Mouse (Mus musculus): ENCODE measurements at regions not wholly inside any gene's neighbourhood (a gene's known extent, or its start where the extent isn't known, plus 50 kb on each side); places are given as distances from the start of the nearest gene placed in this dataset.

- no peak overlapping the region for H3K27ac ChIP-seq (ENCODE audit: insufficient read depth, low read length)
- no peaks in the 10 kb centered on the region for H3K9me3 ChIP-seq (replicated peaks; ENCODE audit: control insufficient read depth, insufficient read depth, low read length, poor library complexity, severe bottlenecking)
- H3K36me3 ChIP-seq (ENCODE audit: control insufficient read depth, insufficient read depth, low read length, poor library complexity, severe bottlenecking) = no peaks in the 10 kb centered on the region
- no peak for TF ChIP-seq EP300 (IDR thresholded peaks at IDR 0.05; ENCODE audit: insufficient read depth, low read depth, low read length)
- H3K9ac ChIP-seq (ENCODE audit: low read depth, poor library complexity, severe bottlenecking) = no peak overlapping the region
- H3K4me3 ChIP-seq (ENCODE audit: low read depth, low read length) = no peak overlapping the region
- H3K27me3 ChIP-seq (ENCODE audit: control insufficient read depth, insufficient read depth, low read length, poor library complexity, severe bottlenecking) = no peaks in the 10 kb centered on the region
- H3K4me1 ChIP-seq (ENCODE audit: control insufficient read depth, insufficient read depth, low read length) = no peaks in the 10 kb centered on the region
These were observed 346.1 kb downstream of the Atp23 start for GRCm38 (mm10) chr10:126555080-126555479.

- no peak for TF ChIP-seq CTCF (IDR thresholded peaks at IDR 0.05; ENCODE audit: low read depth, low read length)
- no peak for TF ChIP-seq EP300 (IDR thresholded peaks at IDR 0.05; ENCODE audit: insufficient read depth, low read depth, low read length)
- Histone ChIP-seq H3K27ac (ENCODE audit: insufficient read depth, low read length) (no peak overlapping the region), H3K36me3 (ENCODE audit: control insufficient read depth, insufficient read depth, low read length, poor library complexity, severe bottlenecking) (no peaks in the 10 kb centered on the region), H3K4me1 (ENCODE audit: control insufficient read depth, insufficient read depth, low read length) (no peaks in the 10 kb centered on the region), H3K9ac (ENCODE audit: low read depth, poor library complexity, severe bottlenecking) (no peak overlapping the region), H3K27me3 (ENCODE audit: control insufficient read depth, insufficient read depth, low read length, poor library complexity, severe bottlenecking) (no peaks in the 10 kb centered on the region), H3K9me3 (replicated peaks; ENCODE audit: control insufficient read depth, insufficient read depth, low read length, poor library complexity, severe bottlenecking) (no peaks in the 10 kb centered on the region), H3K4me3 (ENCODE audit: low read depth, low read length) (no peak overlapping the region)
These were observed 369.2 kb downstream of the Atp23 start for GRCm38 (mm10) chr10:126531950-126532349.

GRCm38 (mm10) chr10:126531368-126531767 is 369.8 kb downstream of the Atp23 start:
- H3K9ac ChIP-seq (ENCODE audit: low read depth, poor library complexity, severe bottlenecking) = no peak overlapping the region
- H3K27me3 ChIP-seq (ENCODE audit: control insufficient read depth, insufficient read depth, low read length, poor library complexity, severe bottlenecking) = no peaks in the 10 kb centered on the region
- H3K4me1 ChIP-seq (ENCODE audit: control insufficient read depth, insufficient read depth, low read length) = no peaks in the 10 kb centered on the region
- H3K36me3 ChIP-seq (ENCODE audit: control insufficient read depth, insufficient read depth, low read length, poor library complexity, severe bottlenecking) = no peaks in the 10 kb centered on the region
- no peak for TF ChIP-seq CTCF (IDR thresholded peaks at IDR 0.05; ENCODE audit: low read depth, low read length)
- TF ChIP-seq POLR2A (IDR thresholded peaks at IDR 0.05; ENCODE audit: insufficient read depth, low read length) = no peak
- TF ChIP-seq EP300 (IDR thresholded peaks at IDR 0.05; ENCODE audit: insufficient read depth, low read depth, low read length) = no peak
- no peak overlapping the region for H3K4me3 ChIP-seq (ENCODE audit: low read depth, low read length)
- H3K27ac ChIP-seq (ENCODE audit: insufficient read depth, low read length) = no peak overlapping the region
- no peaks in the 10 kb centered on the region for H3K9me3 ChIP-seq (replicated peaks; ENCODE audit: control insufficient read depth, insufficient read depth, low read length, poor library complexity, severe bottlenecking)

- Histone ChIP-seq H3K4me1 (ENCODE audit: control insufficient read depth, insufficient read depth, low read length) (no peaks in the 10 kb centered on the region), H3K4me3 (ENCODE audit: low read depth, low read length) (no peak overlapping the region), H3K27me3 (ENCODE audit: control insufficient read depth, insufficient read depth, low read length, poor library complexity, severe bottlenecking) (no peaks in the 10 kb centered on the region), H3K27ac (ENCODE audit: insufficient read depth, low read length) (no peak overlapping the region), H3K9me3 (replicated peaks; ENCODE audit: control insufficient read depth, insufficient read depth, low read length, poor library complexity, severe bottlenecking) (no peaks in the 10 kb centered on the region), H3K9ac (ENCODE audit: low read depth, poor library complexity, severe bottlenecking) (no peak overlapping the region), H3K36me3 (ENCODE audit: control insufficient read depth, insufficient read depth, low read length, poor library complexity, severe bottlenecking) (no peaks in the 10 kb centered on the region)
- TF ChIP-seq POLR2A (IDR thresholded peaks at IDR 0.05; ENCODE audit: insufficient read depth, low read length) (no peak), EP300 (IDR thresholded peaks at IDR 0.05; ENCODE audit: insufficient read depth, low read depth, low read length) (no peak), CTCF (IDR thresholded peaks at IDR 0.05; ENCODE audit: low read depth, low read length) (no peak)
These were observed 372.4 kb downstream of the Atp23 start for GRCm38 (mm10) chr10:126528801-126529200.

- Histone ChIP-seq H3K27ac (ENCODE audit: insufficient read depth, low read length) (no peak overlapping the region), H3K4me3 (ENCODE audit: low read depth, low read length) (no peak overlapping the region), H3K4me1 (ENCODE audit: control insufficient read depth, insufficient read depth, low read length) (no peaks in the 10 kb centered on the region), H3K9ac (ENCODE audit: low read depth, poor library complexity, severe bottlenecking) (no peak overlapping the region), H3K36me3 (ENCODE audit: control insufficient read depth, insufficient read depth, low read length, poor library complexity, severe bottlenecking) (no peaks in the 10 kb centered on the region), H3K9me3 (replicated peaks; ENCODE audit: control insufficient read depth, insufficient read depth, low read length, poor library complexity, severe bottlenecking) (no peaks in the 10 kb centered on the region), H3K27me3 (ENCODE audit: control insufficient read depth, insufficient read depth, low read length, poor library complexity, severe bottlenecking) (no peaks in the 10 kb centered on the region)
- TF ChIP-seq EP300 (IDR thresholded peaks at IDR 0.05; ENCODE audit: insufficient read depth, low read depth, low read length) = no peak
- TF ChIP-seq POLR2A (IDR thresholded peaks at IDR 0.05; ENCODE audit: insufficient read depth, low read length) = no peak
- TF ChIP-seq CTCF (IDR thresholded peaks at IDR 0.05; ENCODE audit: low read depth, low read length) = no peak
These were observed 375.0 kb downstream of the Atp23 start for GRCm38 (mm10) chr10:126526186-126526585.

GRCm38 (mm10) chr10:126521836-126522815 is 379.0 kb downstream of the Atp23 start:
- Histone ChIP-seq H3K36me3 (ENCODE audit: control insufficient read depth, insufficient read depth, low read length, poor library complexity, severe bottlenecking) (no peaks in the 10 kb centered on the region), H3K9ac (ENCODE audit: low read depth, poor library complexity, severe bottlenecking) (no peak overlapping the region), H3K4me1 (ENCODE audit: control insufficient read depth, insufficient read depth, low read length) (no peaks in the 10 kb centered on the region), H3K4me3 (ENCODE audit: low read depth, low read length) (no peak overlapping the region), H3K27ac (ENCODE audit: insufficient read depth, low read length) (no peak overlapping the region), H3K27me3 (ENCODE audit: control insufficient read depth, insufficient read depth, low read length, poor library complexity, severe bottlenecking) (no peaks in the 10 kb centered on the region), H3K9me3 (replicated peaks; ENCODE audit: control insufficient read depth, insufficient read depth, low read length, poor library complexity, severe bottlenecking) (no peaks in the 10 kb centered on the region)
- TF ChIP-seq CTCF (IDR thresholded peaks at IDR 0.05; ENCODE audit: low read depth, low read length) (no peak), POLR2A (IDR thresholded peaks at IDR 0.05; ENCODE audit: insufficient read depth, low read length) (no peak), EP300 (IDR thresholded peaks at IDR 0.05; ENCODE audit: insufficient read depth, low read depth, low read length) (no peak)
